Mouse (Mus musculus): ENCODE data around the gene Atp6v0a2. TPM values are rescaled to one million over a fixed set of nuclear protein-coding genes. Genes with fewer than 3 reads are reported as not detected.
"Not testable (repeated sequence)": the region's sequence is repeated elsewhere in the genome, so short reads cannot be mapped to it uniquely, and the experiment has no call there.

Atp6v0a2 gene
- total RNA-seq, 2 experiments from 2014 or later = 3.3 to 6.1 TPM

DNA sequence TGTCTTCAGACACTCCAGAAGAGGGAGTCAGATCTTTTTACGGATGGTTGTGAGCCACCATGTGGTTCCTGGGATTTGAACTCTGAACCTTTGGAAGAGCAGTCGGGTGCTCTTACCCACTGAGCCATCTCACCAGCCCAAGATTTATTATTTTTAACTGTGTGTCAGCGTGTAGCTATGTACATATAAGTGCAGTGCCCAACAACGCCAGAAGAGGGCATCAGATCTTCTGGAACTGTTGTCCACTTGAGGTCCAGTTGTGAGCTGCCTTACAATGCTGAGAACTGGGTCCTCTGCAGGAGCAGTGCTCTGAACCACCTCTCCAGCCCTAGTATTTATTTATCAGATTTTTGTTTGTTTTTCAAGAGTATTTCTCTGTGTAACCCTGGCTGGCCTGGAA lies 6.7 kb downstream of the Atp6v0a2 start:
- not testable (repeated sequence) for ATAC-seq (replicated peaks; ENCODE audit: low FRiP score, poor library complexity, severe bottlenecking)

DNA sequence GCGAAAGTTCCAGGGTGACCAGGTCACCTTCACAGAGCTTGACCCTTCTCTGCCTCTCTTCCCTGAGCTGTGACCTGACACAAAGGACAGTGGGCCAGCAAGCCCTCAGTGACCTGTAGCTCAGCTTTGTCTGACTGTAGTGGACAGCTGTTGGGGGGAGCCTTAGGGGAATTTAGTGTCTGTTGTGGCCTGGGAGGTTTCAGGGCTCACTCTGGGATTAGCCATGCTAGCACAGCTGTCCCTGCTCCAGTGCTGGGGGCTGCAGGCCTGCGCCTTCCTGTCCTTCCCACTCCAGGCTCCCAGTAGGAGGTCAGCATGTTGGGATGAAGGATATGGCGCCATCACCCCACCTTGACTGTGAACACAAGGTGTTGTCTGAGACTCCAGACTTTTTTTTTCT lies 7.8 kb downstream of the Atp6v0a2 start:
- no peak for ATAC-seq (replicated peaks; ENCODE audit: low FRiP score, poor library complexity, severe bottlenecking)

DNA sequence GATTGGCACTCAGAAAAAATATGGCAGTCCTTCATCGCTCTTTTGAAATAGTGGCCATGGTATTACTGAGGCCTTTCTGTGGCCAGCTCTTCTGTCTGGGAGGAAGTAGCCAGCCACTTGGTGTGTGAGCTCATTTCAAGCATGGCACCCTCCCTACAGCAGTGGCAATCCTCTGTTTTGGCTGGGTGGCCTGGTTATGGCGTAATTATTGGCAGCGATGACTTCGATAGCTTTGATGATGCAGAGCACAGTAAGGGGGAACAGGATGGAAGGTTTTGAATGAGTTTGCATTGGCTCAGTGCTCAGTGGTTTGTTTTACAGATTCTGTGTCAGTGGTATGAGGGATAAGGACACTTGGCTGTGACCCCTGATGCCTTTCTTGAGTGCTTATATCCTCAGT lies 8.3 kb downstream of the Atp6v0a2 start:
- no peak for ATAC-seq (replicated peaks; ENCODE audit: low FRiP score, poor library complexity, severe bottlenecking)

DNA sequence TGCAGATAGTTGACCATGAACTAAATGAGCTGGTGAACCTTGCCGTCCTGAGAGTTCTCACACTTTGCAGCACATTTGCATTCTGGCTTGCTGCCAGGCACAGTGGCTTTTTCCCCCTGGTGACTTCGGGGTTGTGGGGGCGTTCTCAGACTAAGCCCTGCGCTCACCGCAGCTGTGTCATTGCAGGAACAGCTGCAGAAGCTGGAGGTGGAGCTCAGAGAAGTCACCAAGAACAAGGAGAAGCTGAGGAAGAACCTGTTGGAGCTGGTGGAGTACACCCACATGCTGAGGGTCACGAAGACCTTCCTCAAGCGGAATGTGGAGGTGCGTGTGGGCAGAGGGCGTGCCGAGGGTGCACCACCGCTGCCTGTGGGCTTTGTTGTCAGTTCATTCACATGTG lies 8.9 kb downstream of the Atp6v0a2 start:
- ATAC-seq (replicated peaks; ENCODE audit: low FRiP score, poor library complexity, severe bottlenecking) = no peak

DNA sequence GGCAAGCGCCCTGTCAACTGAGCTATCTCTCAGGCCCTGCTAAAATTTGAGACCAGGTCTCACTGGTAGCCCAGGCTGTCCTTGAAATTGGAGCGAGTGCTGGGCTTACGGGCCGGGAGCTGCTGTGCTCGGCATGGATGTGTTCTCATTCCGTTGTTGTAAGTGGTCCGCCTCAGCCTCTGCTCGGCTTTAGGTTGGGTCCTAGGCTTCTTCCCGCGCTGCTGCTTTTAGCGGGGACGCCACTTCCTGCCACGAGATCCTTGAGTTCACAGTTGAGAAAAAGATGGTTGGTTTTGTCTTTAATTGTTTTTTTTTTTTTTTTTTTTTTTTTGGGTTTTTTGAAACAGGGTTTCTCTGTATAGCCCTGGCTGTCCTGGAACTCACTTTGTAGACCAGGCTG lies 9.5 kb downstream of the Atp6v0a2 start:
- ATAC-seq (replicated peaks; ENCODE audit: low FRiP score, poor library complexity, severe bottlenecking) = no peak

DNA sequence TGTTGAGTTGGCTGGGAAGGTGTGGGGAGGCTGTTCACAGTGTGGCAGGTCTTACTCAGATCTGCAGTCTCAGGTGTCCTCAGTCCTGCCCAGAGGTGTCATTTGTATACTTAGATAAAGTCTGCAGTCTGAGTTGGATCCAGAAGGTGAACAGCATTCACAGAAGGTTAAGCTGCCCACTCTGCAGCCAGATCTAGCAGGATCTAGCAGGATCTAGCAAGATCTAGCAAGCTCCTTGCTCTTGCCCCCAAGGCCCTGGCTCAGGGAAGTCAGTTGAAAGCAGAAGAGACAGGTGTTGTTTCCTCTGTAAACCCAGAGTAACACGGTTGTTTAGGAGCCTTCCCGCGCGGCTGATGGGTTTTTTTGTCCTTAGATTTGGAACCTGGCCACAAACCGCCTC lies 85.4 kb downstream of the Atp6v0a2 start:
- no peak for ATAC-seq (replicated peaks; ENCODE audit: low FRiP score, poor library complexity, severe bottlenecking)

DNA sequence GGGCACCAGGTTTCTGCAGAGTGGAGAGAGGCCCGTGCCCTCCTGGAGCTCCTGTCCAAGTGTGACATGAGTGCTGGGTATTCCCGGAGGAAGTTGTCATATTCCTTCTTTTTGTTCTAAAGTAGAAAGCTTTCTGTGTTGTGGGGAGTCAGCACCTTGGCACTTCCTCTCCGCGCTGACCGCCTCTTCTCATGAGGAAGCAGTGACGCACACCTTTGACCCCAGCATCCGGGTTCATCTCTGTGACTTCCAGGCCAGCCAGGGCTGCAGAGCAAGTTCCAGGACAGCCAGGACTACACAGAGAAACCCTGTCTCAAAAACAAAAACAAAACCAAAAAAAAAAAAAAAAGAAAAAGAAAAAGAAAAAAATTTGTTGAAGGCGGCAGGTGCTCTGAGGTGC lies 86.8 kb downstream of the Atp6v0a2 start:
- no peak for ATAC-seq (replicated peaks; ENCODE audit: low FRiP score, poor library complexity, severe bottlenecking)

DNA sequence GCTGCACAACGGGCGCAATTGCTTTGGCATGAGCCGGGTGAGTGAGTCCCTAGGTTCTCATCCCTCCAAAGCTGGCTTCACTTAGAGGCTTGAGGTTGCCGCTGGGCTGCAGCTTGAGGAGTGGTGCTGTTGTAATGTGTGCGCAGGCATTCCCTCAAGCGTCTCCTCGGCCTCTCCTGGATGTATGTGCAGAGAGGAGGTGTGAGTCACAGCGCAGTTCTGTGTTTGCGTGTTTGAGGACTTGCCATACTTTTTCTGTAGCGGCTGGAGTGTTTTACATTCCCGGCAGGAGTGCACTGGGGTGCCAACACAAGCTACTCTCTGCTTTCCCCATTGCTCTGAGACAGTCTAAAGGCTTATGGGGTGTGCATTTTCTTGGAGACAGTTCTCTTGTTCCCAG lies 89.6 kb downstream of the Atp6v0a2 start:
- no peak for ATAC-seq (replicated peaks; ENCODE audit: low FRiP score, poor library complexity, severe bottlenecking)

DNA sequence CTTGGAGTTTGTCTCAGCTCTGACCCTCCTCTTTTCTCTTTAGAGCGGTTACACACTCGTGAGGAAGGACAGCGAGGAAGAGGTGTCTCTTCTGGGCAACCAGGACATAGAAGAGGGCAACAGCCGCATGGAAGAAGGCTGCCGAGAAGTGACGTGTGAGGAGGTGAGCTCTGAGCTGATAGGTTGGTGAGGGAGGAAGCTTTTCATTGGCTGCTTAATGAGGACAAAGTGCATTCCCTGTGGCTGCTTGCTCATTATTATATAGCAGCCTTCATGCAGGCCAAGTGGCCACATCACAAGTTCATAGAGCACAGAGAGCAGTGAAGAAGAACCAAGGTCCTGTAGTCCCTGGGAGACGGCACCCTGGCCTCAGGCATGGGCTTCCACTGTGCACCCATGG lies 90.0 kb downstream of the Atp6v0a2 start:
- no peak for ATAC-seq (replicated peaks; ENCODE audit: low FRiP score, poor library complexity, severe bottlenecking)

DNA sequence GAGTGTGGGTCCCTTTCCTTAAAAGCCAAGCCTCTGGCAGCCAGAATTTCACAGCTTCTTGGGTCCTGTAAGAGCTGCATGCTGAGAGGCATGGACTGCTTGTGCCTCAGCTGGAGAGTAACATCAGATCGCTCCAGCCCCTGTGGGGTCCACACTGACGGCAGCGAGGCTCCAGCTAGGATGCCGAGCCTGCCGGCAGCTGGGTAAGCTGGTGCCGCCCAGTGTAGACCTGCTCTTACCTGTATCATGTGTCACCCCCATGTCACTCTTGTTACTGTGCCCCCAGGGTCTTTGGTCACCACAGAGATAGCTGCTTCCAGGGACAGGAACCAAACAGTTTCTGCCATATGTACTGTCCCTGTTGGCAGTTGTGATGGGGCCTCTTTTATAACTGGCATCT lies 94.7 kb downstream of the Atp6v0a2 start:
- no peak for ATAC-seq (replicated peaks; ENCODE audit: low FRiP score, poor library complexity, severe bottlenecking)

DNA sequence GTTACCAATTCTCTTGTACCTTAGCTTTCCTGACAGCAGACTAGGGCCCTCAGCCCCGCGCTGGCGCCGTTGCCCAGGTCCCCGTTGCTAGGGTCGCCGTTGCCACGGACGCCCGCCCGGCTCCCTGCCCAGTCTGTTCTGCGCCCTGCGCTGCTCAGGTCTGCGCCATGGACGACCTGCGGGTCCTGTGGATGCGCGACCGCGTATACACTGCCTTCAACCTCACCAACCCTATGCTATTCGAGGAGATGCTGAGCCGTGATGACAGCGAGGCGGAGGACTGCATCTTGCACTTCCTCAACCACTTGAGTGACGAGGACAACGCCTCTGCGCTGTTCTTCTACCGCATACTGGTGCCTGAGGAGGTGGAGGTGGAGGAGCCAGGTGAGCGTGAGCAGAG lies 96.6 kb downstream of the Atp6v0a2 start, which contains the start of gene Dnah10:
Dnah10 (plus strand) TSS at position 89 of the 400 bp plus-strand sequence.
- ATAC-seq (replicated peaks; ENCODE audit: low FRiP score, poor library complexity, severe bottlenecking) = no peak

DNA sequence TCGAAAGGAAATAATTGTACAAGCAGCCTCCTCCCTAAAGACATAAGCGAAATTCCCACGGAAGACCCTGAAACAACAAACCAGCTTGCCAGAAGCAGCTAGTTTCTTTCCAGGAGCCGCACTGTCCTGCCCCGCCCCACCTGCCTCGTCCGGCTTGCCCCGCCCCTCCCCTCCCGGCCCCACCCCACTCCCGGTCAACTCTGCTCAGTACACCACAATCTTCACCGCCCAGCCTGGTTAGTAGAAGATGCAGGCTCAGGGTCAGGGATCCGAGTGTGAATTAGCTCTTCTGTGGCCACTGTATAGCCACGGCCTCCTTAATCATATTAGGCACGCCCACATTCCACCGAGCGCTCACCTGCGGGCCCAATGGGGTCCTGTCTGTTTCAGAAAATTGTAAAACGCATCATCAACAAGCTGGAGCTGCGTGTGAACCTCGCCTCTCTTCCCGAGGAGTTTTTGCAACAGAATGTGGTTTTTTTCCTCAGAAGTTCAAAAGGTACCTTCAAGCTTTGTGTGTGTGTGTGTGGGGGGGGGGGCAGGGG lies 101.4 kb downstream of the Atp6v0a2 start:
- ATAC-seq (replicated peaks; ENCODE audit: low FRiP score, poor library complexity, severe bottlenecking) = no peak

DNA sequence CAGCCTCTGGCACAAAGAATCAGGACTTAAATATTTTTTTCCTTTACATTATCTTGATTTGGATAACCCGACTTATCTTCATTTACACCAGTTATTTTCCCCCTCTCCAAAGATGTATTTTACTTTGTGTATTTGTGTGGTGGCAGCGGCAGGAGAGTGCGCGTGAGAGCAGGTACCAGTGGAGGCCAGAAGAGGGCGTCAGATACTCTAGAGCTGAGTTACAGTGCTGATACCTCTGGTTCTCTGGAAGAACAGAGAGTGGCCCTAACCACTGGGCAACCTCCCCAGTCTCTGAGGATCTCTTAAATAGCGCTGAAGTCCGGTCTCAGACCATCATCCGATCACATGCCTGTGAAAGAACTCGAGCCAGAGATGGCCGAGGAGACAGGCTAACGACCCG lies 105.6 kb downstream of the Atp6v0a2 start:
- ATAC-seq (replicated peaks; ENCODE audit: low FRiP score, poor library complexity, severe bottlenecking) = no peak

DNA sequence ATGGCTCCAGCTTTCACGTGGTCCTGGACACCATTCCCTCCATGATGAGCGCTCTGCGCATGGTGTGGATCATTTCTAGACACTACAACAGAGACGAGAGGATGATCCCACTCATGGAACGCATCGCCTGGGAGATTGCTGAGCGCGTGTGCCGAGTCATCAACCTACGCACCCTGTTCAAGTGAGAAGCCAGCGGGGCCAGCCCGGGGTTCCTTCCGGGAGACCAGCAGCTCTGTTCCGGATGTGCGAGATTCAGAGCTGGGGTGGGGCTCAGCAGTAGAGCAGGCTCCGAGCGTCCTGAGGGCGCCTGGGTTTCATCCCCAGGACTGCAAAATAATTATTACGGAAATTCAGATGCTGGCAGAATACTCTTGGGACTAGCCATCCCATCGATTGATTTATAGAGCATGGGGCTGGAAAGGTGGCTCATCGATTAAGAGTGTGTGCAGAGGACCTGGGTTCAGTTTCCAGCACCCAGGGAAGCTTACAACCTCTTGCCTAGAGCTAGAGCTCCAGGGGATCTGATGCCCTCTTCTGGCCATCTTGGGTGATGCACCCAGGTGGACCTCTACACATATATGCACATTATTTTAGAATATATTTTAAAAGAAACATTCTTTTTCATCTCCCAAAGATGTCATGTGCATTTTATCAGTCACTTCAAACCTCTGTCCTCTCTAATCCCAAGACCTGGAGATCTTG lies 113.7 kb downstream of the Atp6v0a2 start:
- ATAC-seq (replicated peaks; ENCODE audit: low FRiP score, poor library complexity, severe bottlenecking) = no peak

DNA sequence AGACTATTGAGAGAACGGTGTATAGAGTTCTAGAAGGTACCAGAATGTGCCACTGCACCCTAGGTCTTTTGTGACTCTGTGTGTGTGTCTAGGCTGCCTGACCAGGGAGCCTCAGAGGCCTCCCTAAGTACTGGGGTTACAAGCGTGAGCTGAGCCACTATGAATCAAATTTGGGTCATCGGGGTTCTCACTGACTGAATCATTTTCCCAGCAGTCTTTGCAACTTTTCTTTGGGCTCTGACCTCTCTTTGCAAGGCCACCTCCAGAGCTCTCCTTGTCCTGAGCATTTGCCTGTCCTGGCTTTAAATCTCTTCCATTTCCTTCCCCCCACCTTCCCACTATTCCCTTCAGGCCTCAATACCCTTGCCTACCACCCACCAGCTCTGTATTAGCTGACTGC lies 115.5 kb downstream of the Atp6v0a2 start:
- no peak for ATAC-seq (replicated peaks; ENCODE audit: low FRiP score, poor library complexity, severe bottlenecking)

DNA sequence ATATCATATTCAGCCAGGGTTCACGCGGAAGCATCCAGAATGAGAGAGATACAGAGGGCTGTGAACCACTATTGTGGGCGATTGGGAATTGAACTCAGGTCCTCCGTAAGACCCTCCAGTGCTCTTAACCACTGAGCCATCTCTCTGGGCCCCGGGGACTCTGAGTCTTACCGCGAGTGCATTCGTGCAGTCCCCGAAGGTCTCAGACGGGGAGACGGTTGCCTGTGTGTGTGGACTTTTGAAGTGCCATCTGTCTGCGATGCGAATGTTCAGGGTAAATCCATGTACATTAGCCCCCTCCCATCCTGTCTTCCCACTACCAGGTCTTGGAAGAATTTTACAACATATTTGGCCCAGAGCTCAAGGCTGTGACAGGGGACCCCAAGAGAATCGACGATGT lies 117.8 kb downstream of the Atp6v0a2 start:
- no peak for ATAC-seq (replicated peaks; ENCODE audit: low FRiP score, poor library complexity, severe bottlenecking)

DNA sequence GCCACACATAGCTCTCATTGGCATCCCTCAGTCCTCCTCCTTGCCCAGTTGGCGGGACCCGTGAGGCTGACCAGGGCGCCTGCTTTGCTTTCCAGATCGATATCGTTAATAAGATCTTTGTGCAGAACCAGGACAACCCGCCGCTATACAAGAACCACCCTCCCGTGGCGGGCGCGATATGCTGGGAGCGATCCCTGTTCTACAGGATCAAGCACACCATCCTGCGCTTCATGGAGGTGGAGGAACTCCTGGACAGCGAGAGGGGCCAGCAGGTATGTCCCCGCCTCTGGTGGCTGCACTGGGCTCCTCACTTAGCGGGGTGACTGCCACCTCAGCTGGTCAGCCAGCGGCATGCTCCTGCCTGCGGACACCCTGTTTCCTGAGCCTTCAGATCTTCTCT lies 119.9 kb downstream of the Atp6v0a2 start:
- no peak for ATAC-seq (replicated peaks; ENCODE audit: low FRiP score, poor library complexity, severe bottlenecking)

DNA sequence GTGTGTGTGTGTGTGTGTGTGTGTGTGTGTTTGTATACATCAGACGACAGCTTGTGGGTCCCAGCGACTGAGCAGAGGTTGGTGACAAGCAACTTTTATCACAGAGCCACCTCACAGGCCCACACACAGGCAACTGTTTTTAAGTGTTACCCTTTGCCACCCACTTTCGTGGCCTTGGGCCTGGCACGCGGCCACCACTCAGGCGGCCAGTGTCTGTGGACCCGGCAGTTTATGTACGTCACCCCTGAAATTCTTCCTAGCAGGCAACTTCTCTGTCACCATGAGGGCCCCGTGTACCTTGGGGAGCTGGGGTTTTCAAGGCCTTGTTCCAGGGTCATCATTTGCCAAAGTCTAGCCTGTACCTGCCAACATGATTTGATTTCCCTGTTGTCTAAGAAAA lies 123.3 kb downstream of the Atp6v0a2 start:
- ATAC-seq (replicated peaks; ENCODE audit: low FRiP score, poor library complexity, severe bottlenecking) = no peak

DNA sequence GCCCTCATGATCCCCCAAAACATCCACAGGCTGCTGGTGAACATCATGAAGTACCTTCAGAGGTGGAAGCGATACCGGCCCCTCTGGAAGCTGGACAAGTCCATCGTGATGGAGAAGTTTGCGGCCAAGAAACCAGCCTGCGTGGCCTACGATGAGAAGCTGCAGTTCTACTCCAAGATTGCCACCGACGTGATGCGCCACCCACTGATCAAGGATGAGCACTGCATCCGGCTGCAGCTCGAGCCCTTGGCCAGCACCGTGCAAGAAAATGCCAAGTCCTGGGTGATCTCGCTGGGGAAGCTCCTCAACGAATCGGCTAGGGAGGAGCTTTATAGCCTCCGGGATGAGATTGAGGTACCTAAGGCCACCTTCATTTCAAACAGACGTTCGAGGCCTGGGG lies 132.6 kb downstream of the Atp6v0a2 start:
- no peak for ATAC-seq (replicated peaks; ENCODE audit: low FRiP score, poor library complexity, severe bottlenecking)

DNA sequence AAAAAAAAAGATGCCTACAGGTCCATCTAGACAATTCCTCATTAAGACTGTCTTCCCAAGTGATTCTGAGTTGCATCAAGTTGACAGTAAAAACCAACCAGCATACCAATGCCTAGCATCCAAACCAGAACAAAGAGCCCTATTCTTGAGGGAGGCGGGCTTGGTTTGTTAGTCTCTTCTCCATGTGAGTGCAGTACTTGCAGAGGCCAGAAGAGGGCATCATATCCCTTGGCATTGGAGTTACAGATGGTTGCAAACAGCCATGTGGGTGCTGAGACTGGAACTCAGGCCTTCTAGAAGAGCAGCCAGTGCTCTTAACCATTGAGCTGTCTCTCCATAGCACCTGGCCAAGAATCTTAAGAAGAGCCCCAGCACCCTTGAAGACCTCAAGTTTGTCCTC lies 133.4 kb downstream of the Atp6v0a2 start:
- no peak for ATAC-seq (replicated peaks; ENCODE audit: low FRiP score, poor library complexity, severe bottlenecking)
